Mouse (Mus musculus) midbrain, embryonic 16.5 days (tissue): Measurements from ENCODE around the gene Odf4. TPM values are rescaled to one million over a fixed set of nuclear protein-coding genes. Genes with fewer than 3 reads are reported as not detected.

Source experiments
- ATAC-seq: fragments of 200-750 bp; cut with Nextera tagmentation; 2 replicates; pipeline ENCODE4 v1.8.0; 2017; ENCODE audit warnings: moderate TSS enrichment
- H3K27ac ChIP-seq: fragments of 300-500 bp; sonication (generic); 2 replicates; pipeline ENCODE4 v1.5.1; 2014; ENCODE audit warnings: mild to moderate bottlenecking, low read length, mixed read lengths
- H3K27me3 ChIP-seq: fragments of 300-500 bp; sonication (generic); 2 replicates; pipeline ENCODE4 v1.6.1; 2014; ENCODE audit warnings: low read depth, low read length, mixed read lengths; ENCODE audit not compliant: control insufficient read depth, insufficient read depth
- H3K36me3 ChIP-seq: fragments of 300-500 bp; sonication (generic); 2 replicates; pipeline ENCODE4 v1.6.1; 2014; ENCODE audit warnings: mild to moderate bottlenecking, low read length, moderate library complexity, mixed read lengths; ENCODE audit not compliant: control insufficient read depth, insufficient read depth
- H3K4me1 ChIP-seq: fragments of 300-500 bp; sonication (generic); 2 replicates; pipeline ENCODE4 v1.6.1; 2014; ENCODE audit warnings: mild to moderate bottlenecking, low read length, mixed read lengths; ENCODE audit not compliant: control insufficient read depth, insufficient read depth
- H3K4me2 ChIP-seq: fragments of 300-500 bp; sonication (generic); 2 replicates; pipeline ENCODE4 v1.6.1; 2014; ENCODE audit warnings: mild to moderate bottlenecking, low read length, mixed read lengths
- H3K4me3 ChIP-seq: fragments of 300-500 bp; sonication (generic); 2 replicates; pipeline ENCODE4 v1.5.1; 2014; ENCODE audit warnings: low read depth, mild to moderate bottlenecking, low read length, moderate library complexity, mixed read lengths
- H3K9ac ChIP-seq: fragments of 300-500 bp; sonication (generic); 2 replicates; pipeline ENCODE4 v1.6.1; 2014; ENCODE audit warnings: low read depth, low read length, mixed read lengths
- H3K9me3 ChIP-seq: fragments of 300-500 bp; sonication (generic); replicated peaks from 2 replicates; pipeline ENCODE4 v1.6.1; 2014; ENCODE audit warnings: mild to moderate bottlenecking, low read length, mixed read lengths; ENCODE audit not compliant: control insufficient read depth, poor library complexity, severe bottlenecking
- WGBS: fragments of 180-500 bp; shearing (Covaris S2); extraction: QIAGEN DNeasy Blood & Tissue Kit; methylation state at CpG from one replicate; pipeline ENCODE4 v1.1.7; 2014; 5-methylcytosine and 5-hydroxymethylcytosine counted together
- polyA plus RNA-seq: library from polyadenylated mRNA; unstranded; fragments of >200 nt; fragmentation: Nextera tagmentation; extraction: Ambion mirVana; gene quantifications from 2 replicates; pipeline ENCODE4 v1.2.1, GENCODE M21; 2015

Odf4 gene
- polyA plus RNA-seq, 1 experiment from 2014 or later: 1.3 TPM

- no peaks in the 10 kb centered on the region for H3K36me3 ChIP-seq
- H3K4me1 ChIP-seq: no peaks in the 10 kb centered on the region
- no peak overlapping the region for H3K27ac ChIP-seq
- H3K4me2 ChIP-seq: no peak overlapping the region
- no peaks in the 10 kb centered on the region for H3K27me3 ChIP-seq
- H3K4me3 ChIP-seq: no peak overlapping the region
- H3K9me3 ChIP-seq: no peaks in the 10 kb centered on the region
- H3K9ac ChIP-seq: no peak overlapping the region
- 24% methylated on average over 14 of the region's 14 CpGs for WGBS
- no peak for ATAC-seq
Measured at GRCm38 (mm10) chr11:68882107-68882506, 44.8 kb downstream of the Odf4 start.

- Histone ChIP-seq H3K27ac (no peak overlapping the region), H3K27me3 (no peaks in the 10 kb centered on the region), H3K4me3 (no peak overlapping the region), H3K9ac (no peak overlapping the region), H3K4me2 (no peak overlapping the region), H3K36me3 (no peaks in the 10 kb centered on the region), H3K4me1 (no peaks in the 10 kb centered on the region), H3K9me3 (no peaks in the 10 kb centered on the region)
- 96% methylated on average over 5 of the region's 5 CpGs for WGBS
- no peak for ATAC-seq
Measured at GRCm38 (mm10) chr11:68878811-68879210, 48.1 kb downstream of the Odf4 start.

- H3K36me3 ChIP-seq: no peaks in the 10 kb centered on the region
Measured at GRCm38 (mm10) chr11:68874841-68875240, 52.0 kb downstream of the Odf4 start.

More at GRCm38 (mm10) chr11:68874841-68875240, 52.0 kb downstream of the Odf4 start:
- Histone ChIP-seq H3K9ac (no peak overlapping the region), H3K27me3 (no peaks in the 10 kb centered on the region), H3K4me3 (no peak overlapping the region), H3K27ac (no peak overlapping the region), H3K9me3 (no peaks in the 10 kb centered on the region), H3K4me2 (no peak overlapping the region), H3K4me1 (no peaks in the 10 kb centered on the region)
- 0% methylated on average over 2 of the region's 2 CpGs for WGBS
- ATAC-seq: no peak

Other genes with a start within 250 kb of the Odf4 start
- gene Myh10, start 235.5 kb downstream of the Odf4 start, polyA plus RNA-seq: 94.9 and 104 TPM in 2 replicates
- gene Ndel1, start 55.2 kb downstream of the Odf4 start, polyA plus RNA-seq: 108 TPM in 2 replicates
- not detected in 2 replicates for gene Rnf222, start 38.5 kb downstream of the Odf4 start, polyA plus RNA-seq
- gene Rpl26, start 25.5 kb downstream of the Odf4 start, polyA plus RNA-seq: 508 and 533 TPM in 2 replicates
- 27.7 and 30.5 TPM in 2 replicates for gene Arhgef15, start 30.4 kb upstream of the Odf4 start, polyA plus RNA-seq
- 1.4 and 1.6 TPM in 2 replicates for gene Slc25a35, start 41.0 kb upstream of the Odf4 start, polyA plus RNA-seq
- 23.3 and 24.8 TPM in 2 replicates for gene Rangrf, start 48.1 kb upstream of the Odf4 start, polyA plus RNA-seq
- gene Pfas, start 81.4 kb upstream of the Odf4 start, polyA plus RNA-seq: 15.8 and 16.8 TPM in 2 replicates
- 66.5 and 67.0 TPM in 2 replicates for gene Ctc1, start 88.8 kb upstream of the Odf4 start, polyA plus RNA-seq
- 12.6 and 15.4 TPM in 2 replicates for gene Aurkb, start 118.6 kb upstream of the Odf4 start, polyA plus RNA-seq
- 15.7 and 20.4 TPM in 2 replicates for gene Borcs6, start 132.6 kb upstream of the Odf4 start, polyA plus RNA-seq
- gene Tmem107, start 143.7 kb upstream of the Odf4 start, polyA plus RNA-seq: 41.2 and 44.0 TPM in 2 replicates
- 335 and 438 TPM in 2 replicates for gene Vamp2, start 161.4 kb upstream of the Odf4 start, polyA plus RNA-seq
- 12.4 TPM in 2 replicates for gene Per1, start 168.1 kb upstream of the Odf4 start, polyA plus RNA-seq
- 0.75 and 1.1 TPM in 2 replicates for gene Hes7, start 193.3 kb upstream of the Odf4 start, polyA plus RNA-seq
- 0.49 and 0.65 TPM in 2 replicates for gene 9130213A22Rik, start 195.5 kb upstream of the Odf4 start, polyA plus RNA-seq
- 9.0 and 11.5 TPM in 2 replicates for gene Aloxe3, start 198.8 kb upstream of the Odf4 start, polyA plus RNA-seq
- gene Alox12b, start 229.9 kb upstream of the Odf4 start, polyA plus RNA-seq: 0.50 and 0.53 TPM in 2 replicates